Mouse (Mus musculus) hindbrain, postnatal 0 days (tissue): ENCODE results near the gene Dpysl5. TPM values are rescaled to one million over a fixed set of nuclear protein-coding genes. Genes with fewer than 3 reads are reported as not detected.
A peak's percentile ranks its signal among the peaks of the same experiment; 100 is the strongest.

Source experiments
- ATAC-seq: fragments of 200-750 bp; cut with Nextera tagmentation; 2 replicates; pipeline ENCODE4 v1.8.0; 2017; ENCODE audit warnings: mild to moderate bottlenecking, moderate TSS enrichment, moderate library complexity
- DNase-seq: peaks from one replicate; pipeline ENCODE4 v3.0.0-alpha.2; 2015; ENCODE audit warnings: low spot score
- H3K27ac ChIP-seq: fragments of 300-500 bp; sonication (generic); 2 replicates; pipeline ENCODE4 v1.5.1; 2014; ENCODE audit warnings: mild to moderate bottlenecking
- H3K27me3 ChIP-seq: fragments of 300-500 bp; sonication (generic); 2 replicates; pipeline ENCODE4 v1.6.1; 2014; ENCODE audit warnings: low read length, mixed read lengths; ENCODE audit not compliant: insufficient read depth
- H3K36me3 ChIP-seq: fragments of 300-500 bp; sonication (generic); 2 replicates; pipeline ENCODE4 v1.6.1; 2014; ENCODE audit warnings: low read length, mixed read lengths; ENCODE audit not compliant: insufficient read depth
- H3K4me1 ChIP-seq: fragments of 300-500 bp; sonication (generic); 2 replicates; pipeline ENCODE4 v1.6.1; 2014; ENCODE audit warnings: antibody characterized with exemption, low read length, mixed read lengths; ENCODE audit not compliant: insufficient read depth
- H3K4me2 ChIP-seq: fragments of 300-500 bp; sonication (generic); 2 replicates; pipeline ENCODE4 v1.6.1; 2014; ENCODE audit warnings: low read depth, mild to moderate bottlenecking, low read length, moderate library complexity, mixed read lengths
- H3K4me3 ChIP-seq: fragments of 300-500 bp; sonication (generic); 2 replicates; pipeline ENCODE4 v1.5.1; 2014; ENCODE audit warnings: low read length
- H3K9ac ChIP-seq: fragments of 300-500 bp; sonication (generic); replicated peaks from 2 replicates; pipeline ENCODE4 v1.6.1; 2014; ENCODE audit warnings: mild to moderate bottlenecking, low read length, moderate library complexity, mixed read lengths
- H3K9me3 ChIP-seq: fragments of 300-500 bp; sonication (generic); 2 replicates; pipeline ENCODE4 v1.6.1; 2016; ENCODE audit warnings: low read length, mixed read lengths
- CTCF ChIP-seq: IDR thresholded peaks from 2 replicates; pipeline ENCODE4 v1.5.1; 2016; ENCODE audit warnings: antibody characterized with exemption, control low read depth, low read depth
- WGBS: fragments of 180-500 bp; shearing (Covaris S2); extraction: QIAGEN DNeasy Blood & Tissue Kit; methylation state at CpG from one replicate; pipeline ENCODE4 v1.1.7; 2014; 5-methylcytosine and 5-hydroxymethylcytosine counted together
- polyA plus RNA-seq: library from polyadenylated mRNA; unstranded; fragments of >200 nt; fragmentation: Nextera tagmentation; extraction: Ambion mirVana; gene quantifications from 2 replicates; pipeline ENCODE4 v1.2.1, GENCODE M21; 2015
- total RNA-seq: library from RNA; depleted of rRNA; stranded (reverse); fragments of >200 nt; gene quantifications from 2 replicates; pipeline ENCODE4 v1.2.3, GENCODE M21; 2014

The Dpysl5 gene
- total and polyA plus RNA-seq, 2 experiments from 2014 or later, result 148 to 261 TPM

GRCm38 (mm10) chr5:30701866-30702265 lies 9.5 kb upstream of the Dpysl5 start:
- no peak overlapping the region for H3K9ac ChIP-seq
- 83% methylated on average over 3 of the region's 3 CpGs for WGBS
- ATAC-seq (no peak), DNase-seq (no peak)
- no peaks in the 10 kb centered on the region for H3K27me3 ChIP-seq
- no peak overlapping the region for H3K27ac ChIP-seq
- no peaks in the 10 kb centered on the region for H3K36me3 ChIP-seq
- H3K4me3 ChIP-seq, result no peak overlapping the region
- TF ChIP-seq CTCF, result no peak
- H3K4me1 ChIP-seq, result no peaks in the 10 kb centered on the region; the same call in 1 of the 2 replicates
- H3K4me2 ChIP-seq, result no peak overlapping the region
- H3K9me3 ChIP-seq, result no peaks in the 10 kb centered on the region

GRCm38 (mm10) chr5:30709744-30710383 lies 1.5 kb upstream of the Dpysl5 start:
- H3K27me3 ChIP-seq, result no peaks in the 10 kb centered on the region
- H3K9ac ChIP-seq, result no peak overlapping the region
- DNase-seq (peak; percentile 94), ATAC-seq (no peak)
- no peaks in the 10 kb centered on the region; the same call in 1 of the 2 replicates for H3K4me1 ChIP-seq
- 6% methylated on average over 13 of the region's 13 CpGs for WGBS
- H3K27ac ChIP-seq, result no peak overlapping the region
- peak overlapping the region; percentile 70; the same call in 1 of the 2 replicates for H3K4me2 ChIP-seq
- peak; percentile 81 for TF ChIP-seq CTCF
- no peaks in the 10 kb centered on the region for H3K9me3 ChIP-seq
- H3K4me3 ChIP-seq, result no peak overlapping the region
- no peaks in the 10 kb centered on the region for H3K36me3 ChIP-seq

GRCm38 (mm10) chr5:30710486-30710885 lies 878 bp upstream of the Dpysl5 start:
- DNase-seq (no peak), ATAC-seq (no peak)
- no peaks in the 10 kb centered on the region for H3K9me3 ChIP-seq
- no peaks in the 10 kb centered on the region for H3K4me1 ChIP-seq
- 0 out of 2 replicates have a peak overlapping the region, but pooled peaks have one; percentile 17 for H3K9ac ChIP-seq
- H3K27me3 ChIP-seq, result no peaks in the 10 kb centered on the region
- H3K4me3 ChIP-seq, result peak overlapping the region; percentile 56
- WGBS, result 16% methylated on average over 8 of the region's 8 CpGs
- no peaks in the 10 kb centered on the region for H3K36me3 ChIP-seq
- 0 out of 2 replicates have a peak overlapping the region, but pooled peaks have one; percentile 92 for H3K27ac ChIP-seq
- no peak for TF ChIP-seq CTCF
- peak overlapping the region; percentile 70 for H3K4me2 ChIP-seq

- H3K4me3 ChIP-seq, result peak overlapping the region; percentile 56
- no peaks in the 10 kb centered on the region for H3K27me3 ChIP-seq
- H3K9ac ChIP-seq, result peak overlapping the region; percentile 79
- H3K4me1 ChIP-seq, result no peaks in the 10 kb centered on the region
- no peaks in the 10 kb centered on the region for H3K9me3 ChIP-seq
- peak overlapping the region; percentile 92 for H3K27ac ChIP-seq
- H3K36me3 ChIP-seq, result no peaks in the 10 kb centered on the region
- ATAC-seq (peak; percentile 19; the same call in 1 of the 2 replicates), DNase-seq (peak; percentile 51)
- 1% methylated on average over 14 of the region's 14 CpGs for WGBS
- TF ChIP-seq CTCF, result no peak
- peak overlapping the region; percentile 70 for H3K4me2 ChIP-seq
Observed at GRCm38 (mm10) chr5:30712002-30712390, 632 bp downstream of the Dpysl5 start.

DNA sequence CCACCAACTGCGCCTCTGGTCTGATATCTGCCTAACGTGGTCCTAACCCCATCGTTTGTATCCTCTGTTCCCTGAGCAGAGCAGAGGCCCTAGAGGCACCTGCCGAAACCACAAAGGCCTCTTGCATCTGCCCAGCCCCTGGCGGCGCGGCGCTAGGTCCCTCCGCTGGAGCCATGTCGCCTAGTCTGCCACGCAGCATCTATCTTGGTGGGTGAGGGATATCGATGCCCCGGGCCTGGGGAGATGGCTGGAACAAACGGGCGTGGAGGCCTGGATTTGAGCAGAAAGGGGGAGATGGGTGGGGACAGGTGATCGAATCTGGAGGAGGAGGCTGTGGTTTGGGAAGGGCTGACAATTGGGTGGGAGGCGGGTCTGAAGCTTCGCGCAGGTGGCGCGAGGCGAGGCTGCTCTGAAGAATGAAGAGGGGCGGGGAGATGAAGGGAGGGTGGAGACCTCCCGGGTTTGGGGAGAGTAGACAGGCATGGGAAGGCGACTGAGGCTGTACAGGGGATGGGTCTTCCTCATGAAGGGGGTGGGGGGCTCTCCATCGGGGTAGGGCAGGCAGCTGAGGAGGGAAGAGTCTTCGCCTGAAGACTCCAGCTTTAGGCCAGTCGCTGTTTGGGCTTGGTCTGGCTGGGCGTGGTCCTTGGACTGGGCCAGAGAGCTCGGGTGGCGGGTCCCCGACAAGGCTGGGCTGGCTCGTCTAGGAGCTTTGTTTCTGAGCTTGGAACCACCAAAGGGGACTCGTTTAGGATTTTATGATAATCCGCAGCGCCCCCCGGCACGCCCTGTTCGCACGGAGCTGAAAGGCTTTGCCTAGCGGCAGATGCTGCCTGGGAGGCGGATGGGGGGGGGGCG lies 1.3 kb downstream of the Dpysl5 start:
- H3K4me2 ChIP-seq, result peak overlapping the region; percentile 70
- under 1% methylated on average over 43 of the region's 43 CpGs for WGBS
- no peaks in the 10 kb centered on the region for H3K27me3 ChIP-seq
- peak overlapping the region; percentile 79 for H3K9ac ChIP-seq
- H3K36me3 ChIP-seq, result no peaks in the 10 kb centered on the region
- peak overlapping the region; percentile 92 for H3K27ac ChIP-seq
- peak; percentile 65 for ATAC-seq
- H3K4me3 ChIP-seq, result peak overlapping the region; percentile 56
- H3K4me1 ChIP-seq, result no peaks in the 10 kb centered on the region
- peak; percentile 85 for DNase-seq
- H3K9me3 ChIP-seq, result no peaks in the 10 kb centered on the region
- peak; percentile 21; the same call in 1 of the 2 replicates for TF ChIP-seq CTCF

- ATAC-seq (peak; percentile 10), DNase-seq (peak; percentile 73)
- no peak for TF ChIP-seq CTCF
- peak overlapping the region; percentile 79 for H3K9ac ChIP-seq
- H3K27ac ChIP-seq, result peak overlapping the region; percentile 92
- H3K27me3 ChIP-seq, result no peaks in the 10 kb centered on the region
- H3K36me3 ChIP-seq, result no peaks in the 10 kb centered on the region
- no peaks in the 10 kb centered on the region for H3K9me3 ChIP-seq
- H3K4me2 ChIP-seq, result peak overlapping the region; percentile 70
- H3K4me1 ChIP-seq, result 0 out of 2 replicates have a peak, but pooled peaks cover 3% of the 10 kb centered on the region
- peak overlapping the region; percentile 56 for H3K4me3 ChIP-seq
- under 1% methylated on average over 20 of the region's 20 CpGs for WGBS
Observed at GRCm38 (mm10) chr5:30713299-30713675, 1.9 kb downstream of the Dpysl5 start.
